Mouse (Mus musculus) spleen, postnatal 10 days (tissue): ENCODE measurements at regions not wholly inside any gene's neighbourhood (a gene's known extent, or its start where the extent isn't known, plus 50 kb on each side); places are given as distances from the start of the nearest gene placed in this dataset.
"Not testable (repeated sequence)": the region's sequence is repeated elsewhere in the genome, so short reads cannot be mapped to it uniquely, and the experiment has no call there.

Experiments
- DNase-seq, 2 experiments: peaks; one replicate each; pipeline ENCODE4 v3.0.0; 2021 to 2022; ENCODE audit warnings: low spot score in 2 of 2

DNA sequence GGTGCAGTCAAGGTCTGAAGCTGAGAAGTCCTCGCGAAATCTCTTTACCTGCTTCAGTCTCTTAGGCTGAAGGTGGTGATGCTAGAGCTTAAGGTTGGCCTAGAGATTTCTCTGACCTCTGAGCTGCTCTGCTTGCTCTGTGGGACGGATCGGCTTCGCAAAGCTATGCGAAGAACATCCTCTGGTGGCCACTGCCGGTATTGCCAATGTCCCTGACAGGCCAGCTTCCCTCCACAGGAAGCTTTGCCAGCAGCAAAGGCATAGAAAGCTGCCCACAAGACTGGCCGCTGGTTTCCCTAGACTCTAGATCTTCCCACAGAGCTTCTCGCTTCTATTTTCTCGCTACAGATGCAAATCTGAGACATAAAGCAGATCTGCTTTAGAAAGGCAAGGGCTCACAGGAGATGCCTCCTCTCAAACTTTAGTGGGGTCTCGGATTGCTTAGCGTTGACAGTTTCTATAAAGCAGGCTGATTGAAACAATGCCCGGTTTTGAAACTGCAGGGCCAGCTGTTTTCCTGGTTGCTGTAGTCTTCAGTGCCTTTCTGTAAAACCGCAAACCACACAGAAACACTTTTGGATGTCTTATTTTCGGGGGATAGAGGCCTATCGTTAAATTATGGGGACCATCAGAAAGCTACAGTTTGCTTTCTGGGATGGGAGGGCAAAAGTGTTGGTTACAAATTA is 153.7 kb downstream of the Car8 start:
- DNase-seq: peak; percentile 24 to 79

DNA sequence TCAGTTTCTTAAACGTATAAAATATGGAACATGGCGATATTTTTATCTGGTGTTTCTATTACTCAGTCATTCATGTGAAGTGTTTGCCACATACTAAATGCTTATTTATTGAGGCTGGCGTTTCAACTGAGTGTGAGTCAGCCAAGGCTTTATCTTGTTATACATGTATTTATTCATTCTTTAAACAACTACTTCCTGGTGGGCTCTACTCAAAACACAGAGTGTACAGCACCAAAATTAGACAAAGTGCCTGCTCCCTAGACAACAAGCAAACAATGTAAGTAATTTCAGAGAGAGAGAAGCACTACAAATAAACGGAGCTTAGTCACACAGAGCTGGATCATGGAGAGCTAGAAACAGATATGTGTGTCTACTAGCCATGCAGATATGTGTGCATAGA is 159.5 kb downstream of the Car8 start:
- DNase-seq: no peak

DNA sequence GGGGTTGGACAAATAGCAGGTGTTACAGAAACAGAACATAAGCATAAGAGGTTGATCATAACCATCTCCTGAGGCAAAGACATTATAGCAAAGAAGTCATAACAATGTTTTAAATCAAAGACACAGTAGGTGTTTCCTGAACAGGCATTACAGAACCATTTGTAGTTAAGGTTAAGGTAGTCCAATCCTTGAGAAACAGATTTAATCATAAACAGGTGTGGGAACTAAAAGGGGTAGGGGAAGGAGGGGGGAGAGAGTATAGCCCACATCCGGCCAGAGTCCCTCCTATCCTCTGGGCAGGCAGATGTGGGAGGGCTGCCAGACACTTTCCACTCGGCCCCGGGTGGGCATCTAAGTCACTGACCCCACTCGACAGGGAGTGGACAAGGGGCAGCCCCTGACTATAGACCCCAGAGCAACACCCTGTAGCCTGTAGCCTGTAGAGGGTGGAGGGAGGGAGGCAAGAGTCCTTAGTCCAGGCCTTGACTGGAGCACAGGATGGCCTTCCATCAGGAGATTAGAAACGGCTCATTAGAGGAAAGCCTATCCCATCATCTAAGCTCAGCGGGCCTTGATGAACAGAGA is 165.8 kb downstream of the Car8 start:
- no peak for DNase-seq

DNA sequence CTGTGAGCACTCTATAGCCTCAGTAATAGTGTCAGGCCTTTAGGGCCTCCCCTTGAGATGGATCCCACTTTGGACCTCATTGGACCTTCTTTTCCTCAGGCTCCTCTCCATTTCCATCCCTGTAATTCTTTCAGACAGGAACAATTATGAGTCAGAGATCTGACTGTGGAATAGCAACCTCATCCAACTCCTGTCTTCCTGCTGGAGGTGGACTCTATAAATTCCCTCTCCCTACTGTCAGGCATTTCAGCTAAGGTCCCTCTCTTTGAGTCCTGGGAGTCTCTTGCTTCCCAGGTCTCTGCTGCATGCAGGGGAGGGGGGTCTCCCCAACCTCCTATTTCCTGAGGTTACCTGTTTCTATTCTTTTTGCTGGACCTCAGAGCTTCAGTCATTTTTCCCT is 168.1 kb downstream of the Car8 start:
- not testable (repeated sequence) for DNase-seq

DNA sequence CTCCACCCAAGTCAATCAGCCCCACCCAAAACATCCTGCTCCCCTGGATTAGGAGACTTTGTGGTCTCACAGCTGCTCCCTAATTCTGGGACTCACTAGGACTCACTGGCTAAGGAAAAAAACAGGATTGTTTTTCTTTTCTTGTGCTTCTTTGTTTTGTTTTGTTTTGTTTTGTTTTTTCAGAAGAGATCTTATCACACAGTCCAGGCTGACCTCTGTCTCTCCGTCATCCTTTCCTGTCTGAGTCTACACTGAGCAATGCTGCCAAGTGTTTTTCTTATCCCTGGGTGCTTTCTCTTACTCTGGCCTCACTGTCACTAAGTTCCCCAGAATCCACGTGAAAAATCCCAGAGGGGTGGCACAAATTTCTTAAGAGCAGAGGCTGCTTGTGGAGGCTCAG is 170.8 kb downstream of the Car8 start:
- DNase-seq: no peak

DNA sequence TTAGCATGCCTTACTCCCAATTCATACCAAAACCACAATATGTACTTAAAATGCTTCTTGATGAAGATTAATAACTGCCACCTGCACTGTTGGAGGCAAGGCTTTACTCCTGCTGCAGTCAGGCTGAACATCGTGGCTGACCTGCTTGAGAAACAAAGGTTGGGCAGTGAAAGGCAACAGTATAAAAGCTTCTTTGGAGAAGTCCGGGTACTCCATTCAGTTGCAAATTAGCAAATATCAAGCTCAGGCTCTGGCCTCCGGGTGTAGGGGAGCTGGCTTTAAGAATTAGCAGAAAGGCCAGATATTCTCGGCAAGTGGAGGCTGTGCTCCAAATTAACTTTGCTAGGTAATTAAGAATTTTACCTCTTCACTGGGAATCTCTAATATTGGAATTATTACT is 197.1 kb downstream of the Car8 start:
- no peak for DNase-seq

DNA sequence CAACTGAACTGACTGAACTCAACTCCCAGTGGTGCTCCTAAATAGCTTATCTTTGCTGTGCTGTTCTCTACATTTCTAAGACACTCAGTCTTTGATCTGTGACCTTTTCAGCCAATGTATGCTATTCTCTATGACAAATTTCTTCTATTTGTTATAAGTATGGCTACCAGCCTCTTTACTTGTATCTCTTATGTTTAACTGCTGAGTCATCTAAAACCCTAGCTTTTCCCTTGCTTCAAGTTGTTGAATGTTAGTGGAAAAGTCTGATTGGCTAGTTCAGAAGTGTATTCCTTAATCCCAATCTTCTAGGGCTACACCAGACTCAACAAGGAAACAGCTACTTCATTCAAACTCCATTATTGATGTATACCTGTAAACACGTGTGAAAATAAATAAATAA is 201.0 kb downstream of the Car8 start:
- no peak for DNase-seq

DNA sequence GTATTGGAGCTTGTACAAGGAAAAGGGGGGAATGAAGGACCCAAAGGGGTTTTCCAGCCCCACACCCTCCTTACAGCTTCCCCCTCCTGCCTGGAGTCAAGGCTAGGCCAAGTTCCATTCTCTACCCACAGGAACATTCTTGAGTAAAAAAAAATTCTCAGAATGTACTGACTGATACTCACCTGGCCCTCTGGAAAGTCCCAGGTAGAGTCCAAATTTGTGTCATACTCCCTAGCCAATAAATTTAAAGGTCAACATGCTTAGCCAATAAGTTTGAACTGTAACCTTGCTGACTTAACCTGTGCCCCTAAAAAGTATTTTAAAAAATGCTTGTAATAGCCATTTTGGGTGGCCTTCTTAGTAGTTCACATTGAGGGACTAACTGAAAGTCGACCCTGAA is 205.4 kb downstream of the Car8 start:
- not testable (repeated sequence) for DNase-seq

DNA sequence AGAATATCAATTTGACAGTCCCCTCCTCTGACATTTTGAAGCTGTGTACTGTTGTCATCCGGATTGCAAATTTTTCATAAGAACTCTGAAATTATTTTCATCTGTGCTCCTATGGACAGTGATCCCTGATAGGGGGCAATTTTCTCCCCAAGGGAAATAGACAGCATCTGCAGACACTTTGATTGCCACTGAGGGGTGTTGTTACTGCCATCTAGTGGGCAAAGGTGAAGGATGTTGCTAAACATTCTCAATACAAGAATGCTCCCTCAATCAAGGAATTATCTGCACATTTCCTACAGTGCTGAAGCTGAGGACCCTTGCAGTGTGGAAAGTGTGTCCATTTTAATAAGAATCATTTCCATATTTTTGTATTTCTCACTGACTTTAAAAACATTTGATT is 233.7 kb downstream of the Car8 start:
- DNase-seq: peak in 1 of 2 experiments; percentile 22

DNA sequence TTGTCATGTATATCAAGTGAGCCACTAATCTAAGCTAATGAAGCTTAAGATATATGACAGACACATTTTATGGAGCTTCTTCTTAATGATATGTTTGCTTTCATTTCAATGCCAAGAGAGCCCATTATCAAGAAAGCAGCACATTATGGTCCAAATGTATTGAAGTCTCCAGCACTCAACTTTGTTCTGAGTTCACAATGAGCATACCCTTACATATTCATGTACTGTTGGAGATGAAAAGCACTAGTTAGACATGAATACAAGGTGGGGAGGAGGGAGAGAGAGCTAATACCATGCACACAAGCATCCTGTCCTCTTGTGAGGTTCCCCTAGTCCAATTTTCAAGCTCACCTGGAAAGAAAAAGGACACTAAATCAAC is 241.3 kb downstream of the Car8 start:
- no peak for DNase-seq

DNA sequence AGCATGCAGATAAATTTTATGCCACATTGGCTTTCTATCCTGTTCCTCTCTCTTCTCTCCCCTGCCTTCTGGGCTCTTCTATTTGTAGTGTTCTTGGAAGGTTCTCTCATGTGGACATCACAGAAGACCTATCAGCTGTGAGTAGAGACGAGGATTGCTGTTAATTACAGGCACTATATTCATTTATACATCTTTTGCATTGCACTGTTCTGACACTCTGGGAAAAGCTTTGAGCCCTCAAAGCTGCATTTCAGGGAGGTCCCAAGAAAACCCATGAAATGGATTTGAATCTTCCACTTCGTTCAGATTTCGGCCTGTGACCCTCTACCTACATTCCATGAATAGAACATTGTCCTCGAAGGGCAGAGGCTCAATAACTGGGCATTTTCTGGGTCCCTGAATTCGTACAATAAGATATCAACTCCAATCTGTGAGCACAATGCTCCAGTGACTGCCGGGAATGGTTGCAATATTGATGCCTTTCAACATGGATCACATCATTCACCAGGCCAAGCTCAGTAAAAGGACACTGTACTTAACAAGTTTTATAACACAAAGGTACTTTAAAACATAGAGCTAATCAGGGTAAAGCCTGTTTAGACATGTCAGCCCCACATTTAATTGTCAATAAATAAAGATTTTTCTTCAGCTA is 241.8 kb downstream of the Car8 start:
- DNase-seq: no peak

DNA sequence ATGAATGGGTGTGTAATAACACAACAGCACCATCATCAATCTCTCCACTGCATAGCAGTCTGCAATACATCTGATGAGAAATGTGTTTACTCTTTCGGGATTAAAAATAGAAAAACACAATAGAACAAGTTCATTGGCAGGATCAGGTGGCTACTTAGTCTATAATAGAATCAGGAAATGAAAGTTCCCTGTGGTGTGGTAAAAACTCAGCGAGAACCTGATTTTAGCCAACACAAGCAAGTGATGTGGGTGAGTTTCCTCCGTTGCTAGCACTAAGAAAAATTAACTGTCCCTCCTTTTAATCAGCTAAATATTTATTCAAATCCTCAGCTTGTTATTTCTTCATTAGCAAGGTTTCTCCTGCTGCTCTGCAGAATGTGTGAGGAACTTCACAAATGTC is 245.9 kb downstream of the Car8 start:
- no peak for DNase-seq

DNA sequence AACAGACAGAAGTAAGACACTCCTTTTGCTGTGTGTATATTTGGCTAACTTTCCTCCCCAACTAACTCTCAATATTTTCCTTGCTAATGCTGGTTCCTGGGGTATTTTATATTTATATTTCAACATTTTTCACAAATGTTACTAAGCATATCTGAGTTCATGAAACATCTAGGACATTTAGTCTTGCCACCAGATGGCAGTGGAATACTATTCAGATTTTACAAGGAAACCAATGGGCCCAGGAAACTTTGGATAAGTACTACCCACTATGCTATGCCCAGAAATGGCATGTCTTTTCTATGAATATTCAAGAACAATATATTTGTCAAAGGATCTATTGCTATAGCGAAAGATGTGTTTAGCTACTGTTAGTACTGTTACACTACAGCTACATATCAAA is 251.1 kb downstream of the Car8 start:
- DNase-seq: no peak

DNA sequence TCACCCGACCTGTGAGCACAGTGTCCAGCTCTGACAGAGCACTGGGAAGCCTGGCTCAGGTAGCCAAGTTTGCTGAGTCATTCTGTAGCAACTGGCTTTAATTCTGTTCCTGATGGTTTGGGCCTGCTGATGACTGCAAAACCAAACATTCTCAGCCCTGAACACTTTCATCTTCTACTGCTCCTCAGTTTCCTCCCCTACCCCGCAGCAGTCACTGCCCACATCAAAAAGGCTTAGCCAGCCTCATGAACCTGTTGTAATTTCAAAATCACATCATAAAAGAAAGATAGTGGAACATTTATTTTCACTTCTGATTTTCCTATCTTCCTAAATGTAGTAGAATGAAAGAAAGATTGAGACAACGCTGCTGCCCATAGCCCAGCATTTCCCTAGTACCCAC is 251.5 kb downstream of the Car8 start:
- no peak for DNase-seq

DNA sequence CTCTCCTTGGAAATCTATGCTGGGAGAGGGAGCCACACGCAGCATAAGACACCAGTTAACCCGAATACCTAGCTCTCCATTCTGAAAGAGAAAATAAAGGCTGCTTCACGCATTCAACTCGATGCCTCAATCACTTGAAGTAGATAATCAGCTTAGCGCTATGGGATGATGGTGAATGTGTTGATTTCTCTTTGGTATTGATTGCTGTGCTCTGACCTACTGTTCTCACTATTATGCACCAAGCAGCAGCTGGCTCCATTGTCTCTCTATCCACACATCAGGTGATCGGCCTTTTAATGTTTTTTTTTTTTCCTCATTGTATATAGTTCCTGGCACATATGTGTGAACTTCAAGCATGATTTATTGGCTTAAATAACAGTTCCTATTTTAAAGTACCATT is 254.0 kb downstream of the Car8 start:
- DNase-seq: no peak

DNA sequence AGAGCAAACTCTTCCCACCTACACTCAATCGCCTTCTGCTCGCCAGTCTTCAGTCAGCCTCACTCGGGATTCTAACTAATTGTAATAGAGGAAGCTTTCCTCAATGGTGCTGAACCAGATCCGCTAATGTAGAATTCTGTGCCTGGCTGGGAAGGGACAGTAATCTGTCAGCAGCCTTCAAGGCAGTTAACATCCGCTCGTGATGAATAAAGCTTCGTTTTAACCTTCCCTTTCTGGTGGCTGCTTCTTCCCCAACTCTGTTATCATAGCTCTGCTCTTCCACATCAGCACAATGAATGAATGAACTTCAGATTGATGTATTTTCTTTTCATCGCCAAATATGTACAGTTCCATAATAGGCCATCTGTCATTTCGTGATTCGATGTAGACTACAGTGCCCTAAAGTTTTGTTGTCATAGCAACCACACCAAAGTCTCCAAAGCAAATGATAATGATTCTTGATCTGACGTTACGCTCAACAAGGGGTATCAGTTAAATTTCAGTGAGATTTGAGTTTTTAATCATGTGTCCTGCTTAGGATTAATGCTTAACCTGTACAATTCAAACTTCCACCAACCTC is 259.0 kb downstream of the Car8 start:
- DNase-seq: no peak

DNA sequence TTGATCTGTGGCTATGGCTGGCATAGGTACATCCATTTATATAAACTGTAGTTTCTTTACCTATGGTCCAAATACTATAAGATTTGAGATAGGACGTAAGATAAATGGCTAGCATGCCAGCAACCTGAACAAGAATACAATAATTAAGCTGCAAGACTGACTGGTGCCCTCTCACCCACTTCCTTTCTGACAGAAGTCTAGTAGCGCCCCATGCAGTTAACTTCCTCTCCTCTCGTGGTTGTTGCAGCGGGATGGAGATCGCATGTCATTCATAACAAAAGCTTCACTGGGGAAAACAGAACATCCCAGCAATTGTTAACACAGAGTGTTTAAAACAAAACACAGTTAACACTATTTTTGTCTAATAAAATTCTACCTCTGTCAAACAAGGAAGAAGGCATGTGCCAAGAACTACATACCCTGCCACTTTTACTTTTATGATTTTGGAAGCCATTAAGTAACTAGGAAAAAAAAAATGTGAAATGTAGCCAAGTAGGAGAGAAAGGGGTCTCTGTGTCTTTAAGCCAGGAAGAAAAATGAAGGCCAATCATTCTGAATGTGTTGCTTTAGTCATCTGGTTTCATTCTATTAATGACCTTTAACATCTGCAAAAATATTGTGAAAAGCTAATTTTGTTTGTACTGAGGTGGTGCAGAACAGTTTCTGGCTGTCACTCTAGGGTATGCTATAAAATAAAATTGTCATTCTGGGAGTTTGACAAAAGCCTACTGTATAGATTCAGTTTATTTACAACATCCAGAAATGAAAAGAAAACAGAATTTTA is 261.0 kb downstream of the Car8 start:
- DNase-seq: no peak

DNA sequence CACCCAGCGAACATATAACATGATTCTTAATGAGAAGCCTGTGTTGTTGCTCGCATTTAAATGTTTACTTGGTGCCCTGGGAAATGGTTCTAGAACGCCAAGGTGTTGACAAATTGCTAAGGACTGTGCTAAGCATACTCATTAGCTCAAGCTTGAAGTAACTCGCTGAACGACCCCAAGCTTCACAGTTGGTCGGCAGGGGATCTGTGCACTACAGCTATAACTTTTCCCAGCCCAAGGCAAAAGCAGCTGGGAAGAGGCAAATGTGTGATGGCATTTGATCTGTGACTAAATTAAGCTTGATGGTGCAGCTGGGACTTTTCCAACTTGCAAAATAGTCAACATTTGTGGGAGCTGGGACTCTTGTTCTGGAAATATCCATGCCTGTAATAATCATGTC is 268.6 kb downstream of the Car8 start:
- DNase-seq: no peak

DNA sequence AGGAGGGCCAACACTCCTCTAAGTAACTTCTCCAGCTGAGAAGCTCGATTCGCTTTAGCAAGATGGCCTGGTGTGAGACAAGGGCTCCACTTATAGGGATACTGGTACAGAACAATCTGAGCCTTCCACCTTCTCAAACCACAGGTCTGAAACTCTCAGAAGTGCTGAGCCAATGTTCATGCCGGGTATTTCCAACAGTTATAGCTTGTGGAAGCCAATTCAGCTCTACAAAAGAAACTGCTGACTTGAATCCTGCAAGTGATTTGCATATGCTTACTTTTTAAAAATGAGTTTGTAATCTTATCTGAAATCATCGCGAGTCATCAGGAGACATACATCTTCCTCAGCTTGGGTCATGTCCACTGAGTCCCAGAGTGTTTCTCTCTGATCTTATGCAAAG is 273.2 kb downstream of the Car8 start:
- no peak for DNase-seq

DNA sequence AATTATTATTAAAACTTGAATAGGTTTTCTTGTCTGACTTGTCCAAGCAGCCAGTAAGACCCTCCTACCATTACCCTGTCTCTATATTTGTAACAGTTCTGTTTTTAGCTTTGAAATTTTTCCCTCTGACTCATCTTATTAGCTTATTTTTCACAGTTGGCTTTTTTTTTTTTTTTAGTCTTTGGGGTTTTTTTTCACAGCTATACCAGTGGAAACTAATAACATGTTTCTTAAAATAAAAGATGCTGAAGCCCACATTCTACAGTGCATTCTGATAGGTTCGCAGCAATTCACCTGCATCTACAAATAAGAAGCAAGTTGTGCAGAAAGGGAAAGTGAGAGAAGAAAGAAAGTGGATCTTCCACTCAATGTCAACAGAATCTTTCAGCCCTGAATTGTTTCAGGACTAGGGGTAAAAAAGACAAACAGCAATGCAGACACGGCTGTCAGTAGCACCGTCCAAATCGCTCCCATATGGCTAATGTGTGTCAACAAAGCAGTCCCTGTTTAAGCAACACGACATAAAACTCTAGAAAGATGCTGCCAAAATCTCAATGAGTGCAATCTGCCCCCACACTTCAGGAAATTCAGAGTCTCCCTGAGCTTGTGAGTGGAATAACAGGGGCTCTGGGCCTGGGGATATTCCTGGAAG is 277.2 kb downstream of the Car8 start:
- no peak for DNase-seq

DNA sequence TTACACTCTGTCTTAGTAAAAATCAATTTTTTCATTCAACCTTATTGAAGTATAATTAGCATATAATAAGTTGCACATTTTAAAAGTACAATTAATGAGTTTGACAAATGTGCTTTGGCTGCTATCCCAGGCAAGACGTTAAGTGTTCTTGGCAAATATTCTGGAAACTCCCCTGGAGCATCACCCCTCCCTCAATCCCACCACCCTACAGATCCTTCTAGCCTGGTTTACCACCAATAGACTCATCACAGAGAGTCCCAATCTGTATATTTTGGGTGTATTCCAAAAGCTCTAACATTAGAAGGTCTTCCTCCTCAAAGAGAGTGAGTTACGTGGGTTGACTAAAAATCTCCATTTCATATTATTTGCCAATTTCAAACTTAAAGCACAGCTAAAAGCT is 278.5 kb downstream of the Car8 start:
- no peak for DNase-seq

DNA sequence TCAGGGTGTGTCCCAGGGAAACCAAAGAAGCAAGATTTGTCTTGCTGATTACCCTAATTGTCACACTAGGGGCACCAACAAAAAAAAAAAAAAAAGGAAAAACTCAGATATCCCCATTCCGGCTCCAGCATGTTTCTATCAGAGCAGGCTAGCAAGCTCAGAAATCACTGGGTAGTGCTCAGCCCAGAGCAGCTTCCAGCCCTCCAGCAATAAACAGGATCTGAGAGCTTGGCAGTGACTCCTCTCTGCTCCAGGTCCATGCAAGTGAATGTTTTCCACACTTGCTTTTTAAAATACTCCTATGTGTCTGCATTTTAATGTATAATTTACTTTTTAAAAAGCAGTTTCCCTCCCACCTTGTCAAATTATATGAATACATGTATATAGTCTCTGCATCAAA is 290.8 kb downstream of the Car8 start:
- DNase-seq: no peak
